Mouse (Mus musculus): Measurements from ENCODE around the gene Plekhm2. TPM values are rescaled to one million over a fixed set of nuclear protein-coding genes. Genes with fewer than 3 reads are reported as not detected.

Plekhm2 gene
- polyA plus RNA-seq, 1 experiment from 2014 or later = 6.3 TPM

- Histone ChIP-seq H3K4me1 (peaks cover 5% of the 10 kb centered on the region; the same call in 1 of the 2 replicates), H3K9ac (no peak overlapping the region), H3K4me2 (replicated peaks) (no peak overlapping the region), H3K27ac (no peak overlapping the region), H3K36me3 (peaks cover 44% of the 10 kb centered on the region), H3K9me3 (replicated peaks) (no peaks in the 10 kb centered on the region), H3K4me3 (no peak overlapping the region), H3K27me3 (no peaks in the 10 kb centered on the region)
- WGBS = 69% methylated on average over 7 of the region's 7 CpGs
- no peak for ATAC-seq (ENCODE audit: low FRiP score)
These were observed 17.1 kb upstream of the Plekhm2 start for GRCm38 (mm10) chr4:141681767-141682166.

GRCm38 (mm10) chr4:141680892-141681291, 16.2 kb upstream of the Plekhm2 start:
- Histone ChIP-seq H3K4me1 (peaks cover 5% of the 10 kb centered on the region; the same call in 1 of the 2 replicates), H3K27ac (no peak overlapping the region), H3K4me3 (no peak overlapping the region), H3K9ac (no peak overlapping the region), H3K36me3 (peaks cover 36% of the 10 kb centered on the region), H3K27me3 (no peaks in the 10 kb centered on the region), H3K9me3 (replicated peaks) (no peaks in the 10 kb centered on the region), H3K4me2 (replicated peaks) (no peak overlapping the region)
- no peak for ATAC-seq (ENCODE audit: low FRiP score)
- WGBS = 69% methylated on average over 12 of the region's 12 CpGs

GRCm38 (mm10) chr4:141679016-141679415, 14.3 kb upstream of the Plekhm2 start:
- WGBS = 88% methylated on average over 2 of the region's 2 CpGs

GRCm38 (mm10) chr4:141676462-141676979, 11.8 kb upstream of the Plekhm2 start:
- Histone ChIP-seq H3K9me3 (replicated peaks) (no peaks in the 10 kb centered on the region), H3K36me3 (0 out of 2 replicates have a peak, but pooled peaks cover 4% of the 10 kb centered on the region), H3K27ac (no peak overlapping the region), H3K4me3 (no peak overlapping the region), H3K27me3 (no peaks in the 10 kb centered on the region), H3K9ac (no peak overlapping the region), H3K4me2 (replicated peaks) (no peak overlapping the region), H3K4me1 (no peaks in the 10 kb centered on the region; the same call in 1 of the 2 replicates)
- no peak for ATAC-seq (ENCODE audit: low FRiP score)
- 89% methylated on average over 5 of the region's 5 CpGs for WGBS

More at GRCm38 (mm10) chr4:141679016-141679415, 14.3 kb upstream of the Plekhm2 start:
- H3K9ac ChIP-seq = no peak overlapping the region
- H3K4me3 ChIP-seq = no peak overlapping the region
- no peak overlapping the region for H3K4me2 ChIP-seq (replicated peaks)
- ATAC-seq (ENCODE audit: low FRiP score) = no peak
- H3K27ac ChIP-seq = no peak overlapping the region
- H3K27me3 ChIP-seq = no peaks in the 10 kb centered on the region
- no peaks in the 10 kb centered on the region for H3K9me3 ChIP-seq (replicated peaks)
- peaks cover 18% of the 10 kb centered on the region for H3K36me3 ChIP-seq
- peaks cover 5% of the 10 kb centered on the region; the same call in 1 of the 2 replicates for H3K4me1 ChIP-seq

- H3K27ac ChIP-seq = no peak overlapping the region
- H3K4me2 ChIP-seq (replicated peaks) = no peak overlapping the region
- no peak overlapping the region for H3K4me3 ChIP-seq
- no peaks in the 10 kb centered on the region for H3K4me1 ChIP-seq
- H3K27me3 ChIP-seq = no peaks in the 10 kb centered on the region
- H3K9me3 ChIP-seq (replicated peaks) = no peaks in the 10 kb centered on the region
- ATAC-seq (ENCODE audit: low FRiP score) = no peak
- 78% methylated on average over 13 of the region's 13 CpGs for whole genome bisulfite sequencing
- no peak overlapping the region for H3K9ac ChIP-seq
- H3K36me3 ChIP-seq = no peaks in the 10 kb centered on the region
These were observed 7.6 kb upstream of the Plekhm2 start for GRCm38 (mm10) chr4:141672325-141672724.

GRCm38 (mm10) chr4:141671389-141671788, 6.7 kb upstream of the Plekhm2 start:
- H3K4me2 ChIP-seq (replicated peaks) = no peak overlapping the region
- ATAC-seq (ENCODE audit: low FRiP score) = no peak
- H3K27ac ChIP-seq = no peak overlapping the region
- H3K9ac ChIP-seq = no peak overlapping the region
- H3K4me1 ChIP-seq = no peaks in the 10 kb centered on the region
- no peak overlapping the region for H3K4me3 ChIP-seq
- WGBS = 85% methylated on average over 4 of the region's 4 CpGs
- no peaks in the 10 kb centered on the region for H3K9me3 ChIP-seq (replicated peaks)
- no peaks in the 10 kb centered on the region for H3K27me3 ChIP-seq
- H3K36me3 ChIP-seq = no peaks in the 10 kb centered on the region

GRCm38 (mm10) chr4:141669898-141670712, 5.4 kb upstream of the Plekhm2 start:
- H3K27me3 ChIP-seq = no peaks in the 10 kb centered on the region
- no peak overlapping the region for H3K4me2 ChIP-seq (replicated peaks)
- H3K4me3 ChIP-seq = no peak overlapping the region
- WGBS = 86% methylated on average over 18 of the region's 18 CpGs
- no peak overlapping the region for H3K9ac ChIP-seq
- no peak for ATAC-seq (ENCODE audit: low FRiP score)
- no peak overlapping the region for H3K27ac ChIP-seq
- H3K36me3 ChIP-seq = no peaks in the 10 kb centered on the region
- H3K9me3 ChIP-seq (replicated peaks) = no peaks in the 10 kb centered on the region
- peaks cover under 1% of the 10 kb centered on the region; the same call in 1 of the 2 replicates for H3K4me1 ChIP-seq

GRCm38 (mm10) chr4:141664011-141664745, 521 bp downstream of the Plekhm2 start:
- H3K27ac ChIP-seq = peak overlapping the region; percentile 64
- WGBS = 2% methylated on average over 39 of the region's 60 CpGs
- H3K4me2 ChIP-seq (replicated peaks) = peak overlapping the region; percentile 77
- no peaks in the 10 kb centered on the region for H3K27me3 ChIP-seq
- no peaks in the 10 kb centered on the region for H3K9me3 ChIP-seq (replicated peaks)
- H3K9ac ChIP-seq = peak overlapping the region; percentile 94
- H3K36me3 ChIP-seq = peaks cover 22% of the 10 kb centered on the region; the same call in 1 of the 2 replicates
- peaks cover 19% of the 10 kb centered on the region for H3K4me1 ChIP-seq
- peak; percentile 81 for ATAC-seq (ENCODE audit: low FRiP score)
- peak overlapping the region; percentile 79 for H3K4me3 ChIP-seq

GRCm38 (mm10) chr4:141663122-141663931, 1.4 kb downstream of the Plekhm2 start:
- ATAC-seq (ENCODE audit: low FRiP score) = peak; percentile 44

GRCm38 (mm10) chr4:141660884-141661283, 3.8 kb downstream of the Plekhm2 start:
- WGBS = 81% methylated on average over 11 of the region's 11 CpGs
- no peak overlapping the region for H3K4me3 ChIP-seq

More at GRCm38 (mm10) chr4:141663122-141663931, 1.4 kb downstream of the Plekhm2 start:
- peak overlapping the region; percentile 77 for H3K4me2 ChIP-seq (replicated peaks)
- H3K27ac ChIP-seq = peak overlapping the region; percentile 64
- H3K36me3 ChIP-seq = peaks cover 26% of the 10 kb centered on the region; the same call in 1 of the 2 replicates
- H3K4me1 ChIP-seq = peaks cover 19% of the 10 kb centered on the region
- no peaks in the 10 kb centered on the region for H3K27me3 ChIP-seq
- H3K4me3 ChIP-seq = peak overlapping the region; percentile 79
- 4% methylated on average over 47 of the region's 47 CpGs for WGBS
- no peaks in the 10 kb centered on the region for H3K9me3 ChIP-seq (replicated peaks)
- peak overlapping the region; percentile 94 for H3K9ac ChIP-seq

GRCm38 (mm10) chr4:141659739-141660138, 5.0 kb downstream of the Plekhm2 start:
- Histone ChIP-seq H3K36me3 (peaks cover 30% of the 10 kb centered on the region; the same call in 1 of the 2 replicates), H3K27me3 (no peaks in the 10 kb centered on the region), H3K27ac (no peak overlapping the region), H3K4me1 (peaks cover 20% of the 10 kb centered on the region), H3K4me2 (replicated peaks) (no peak overlapping the region), H3K9me3 (replicated peaks) (no peaks in the 10 kb centered on the region), H3K9ac (no peak overlapping the region), H3K4me3 (no peak overlapping the region)
- no peak for ATAC-seq (ENCODE audit: low FRiP score)
- WGBS = 67% methylated on average over 4 of the region's 4 CpGs

More at GRCm38 (mm10) chr4:141660884-141661283, 3.8 kb downstream of the Plekhm2 start:
- Histone ChIP-seq H3K4me2 (replicated peaks) (no peak overlapping the region), H3K27me3 (no peaks in the 10 kb centered on the region), H3K9me3 (replicated peaks) (no peaks in the 10 kb centered on the region), H3K9ac (no peak overlapping the region), H3K4me1 (peaks cover 24% of the 10 kb centered on the region), H3K27ac (no peak overlapping the region), H3K36me3 (peaks cover 30% of the 10 kb centered on the region; the same call in 1 of the 2 replicates)
- ATAC-seq (ENCODE audit: low FRiP score) = no peak
